Mouse (Mus musculus) brain, embryonic 14.5 days (tissue): ENCODE measurements around the gene Dgkz.

ENCODE experiments used
- CTCF ChIP-seq: fragments of 200-500 bp; IDR thresholded peaks from 2 replicates; pipeline ENCODE4 v1.5.1; 2012; ENCODE audit warnings: inconsistent platforms, mild to moderate bottlenecking, moderate library complexity, borderline replicate concordance; ENCODE audit not compliant: insufficient read depth, insufficient read length; ENCODE audit errors: extremely low read depth
- POLR2A ChIP-seq: fragments of 200-500 bp; IDR thresholded peaks from 2 replicates; pipeline ENCODE4 v1.6.1; 2012; ENCODE audit warnings: mild to moderate bottlenecking, inconsistent platforms, borderline replicate concordance; ENCODE audit not compliant: poor library complexity, insufficient read depth, insufficient read length, severe bottlenecking; ENCODE audit errors: extremely low read depth

GRCm38 (mm10) chr2:91917096-91917495 is 58.6 kb downstream of the Dgkz start:
- no peak for TF ChIP-seq CTCF
- no peak for TF ChIP-seq POLR2A
